Mouse (Mus musculus) small intestine, adult 2 months (tissue): ENCODE measurements around the gene Gm7735.

Experiments used
- CTCF ChIP-seq: fragments of 200-500 bp; IDR thresholded peaks from 2 replicates; pipeline ENCODE4 v1.5.1; 2012; ENCODE audit warnings: low read depth, mild to moderate bottlenecking, control low read depth, inconsistent platforms, low read length, moderate library complexity, mixed read lengths; ENCODE audit not compliant: insufficient replicate concordance, insufficient read length; ENCODE audit errors: extremely low read depth
- POLR2A ChIP-seq: fragments of 200-500 bp; IDR thresholded peaks from 2 replicates; pipeline ENCODE4 v1.6.1; 2012; ENCODE audit warnings: low read depth, mild to moderate bottlenecking, control low read depth, inconsistent platforms, low read length, moderate library complexity

GRCm38 (mm10) chr16:89174435-89174834 is 5.1 kb downstream of the Gm7735 start, which contains the start of gene 1110057P08Rik:
- TF ChIP-seq CTCF (no peak), POLR2A (no peak)
